Mouse (Mus musculus): Measurements from ENCODE around the gene Tada2a.
A peak's percentile ranks its signal among the peaks of the same experiment; 100 is the strongest.

The Tada2a gene

DNA sequence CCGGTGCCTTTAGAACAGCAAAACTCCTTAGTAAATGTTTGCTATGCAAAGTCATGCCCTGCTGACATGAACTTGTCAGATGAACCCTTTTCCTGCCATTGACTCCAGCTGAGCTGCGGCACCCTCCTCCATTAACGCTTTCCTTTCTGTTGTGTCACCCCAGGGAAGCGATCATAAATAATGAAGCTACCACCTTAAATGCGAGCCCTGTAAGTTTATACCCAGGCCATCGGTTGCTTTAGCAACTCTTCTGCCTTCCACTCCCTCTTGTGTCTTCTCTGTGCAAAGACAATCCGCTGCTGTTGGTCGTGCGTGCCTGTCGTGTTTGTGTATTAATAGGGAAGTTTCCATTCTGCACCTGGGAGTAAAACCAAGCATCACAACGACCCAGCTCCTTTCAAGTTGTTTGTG lies 63.3 kb downstream of the Tada2a start:
- no peak for DNase-seq (ENCODE audit: low spot score in 2 of 2)

DNA sequence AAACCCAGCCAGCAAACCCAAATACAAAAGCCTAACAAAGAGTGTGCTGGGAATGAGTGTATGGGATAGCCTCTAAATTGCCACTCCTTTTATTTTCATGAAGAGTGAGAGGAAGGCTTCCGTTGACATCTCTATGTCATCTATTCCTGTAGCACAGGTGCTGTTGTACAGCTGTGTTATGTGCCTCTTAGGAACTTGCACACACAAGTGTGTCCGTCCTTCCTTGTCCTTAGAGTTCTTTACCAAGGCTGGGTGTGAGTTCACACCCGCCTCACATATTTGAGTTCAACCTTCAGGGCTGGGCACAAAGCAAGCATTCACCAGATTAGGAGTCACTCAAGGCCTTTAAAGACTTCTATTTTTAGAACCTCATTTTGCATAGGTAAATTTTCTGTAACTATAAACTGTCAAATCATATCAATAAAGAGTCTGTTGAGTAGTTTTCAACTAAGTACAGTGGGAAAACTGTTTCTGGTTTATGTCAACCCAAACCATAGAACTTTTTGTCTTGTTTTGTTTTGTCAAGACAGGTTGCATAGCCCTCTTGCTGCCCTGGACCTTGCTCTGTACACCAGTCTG lies 65.7 kb downstream of the Tada2a start:
- no peak for DNase-seq (ENCODE audit: low spot score in 2 of 2)

DNA sequence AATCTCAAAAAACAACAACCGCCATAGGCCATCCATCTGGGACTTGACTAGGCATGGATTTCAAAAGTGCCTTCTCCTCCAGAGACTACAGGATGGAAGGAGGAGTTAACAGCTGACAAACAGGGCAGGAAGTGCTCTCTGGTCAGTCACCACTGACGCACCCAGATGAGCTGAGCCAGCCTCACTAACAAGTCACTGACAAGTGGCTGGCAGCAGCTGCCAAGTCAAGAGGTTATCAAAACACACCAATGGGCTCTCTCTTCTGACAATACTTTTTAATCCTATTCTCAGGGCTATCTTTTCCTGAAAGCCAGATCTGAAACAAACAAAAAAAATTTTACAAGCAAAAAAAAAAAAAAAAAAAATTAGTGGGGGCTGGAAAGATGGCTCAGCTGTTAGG lies 66.6 kb downstream of the Tada2a start:
- no peak for DNase-seq (ENCODE audit: low spot score in 2 of 2)

DNA sequence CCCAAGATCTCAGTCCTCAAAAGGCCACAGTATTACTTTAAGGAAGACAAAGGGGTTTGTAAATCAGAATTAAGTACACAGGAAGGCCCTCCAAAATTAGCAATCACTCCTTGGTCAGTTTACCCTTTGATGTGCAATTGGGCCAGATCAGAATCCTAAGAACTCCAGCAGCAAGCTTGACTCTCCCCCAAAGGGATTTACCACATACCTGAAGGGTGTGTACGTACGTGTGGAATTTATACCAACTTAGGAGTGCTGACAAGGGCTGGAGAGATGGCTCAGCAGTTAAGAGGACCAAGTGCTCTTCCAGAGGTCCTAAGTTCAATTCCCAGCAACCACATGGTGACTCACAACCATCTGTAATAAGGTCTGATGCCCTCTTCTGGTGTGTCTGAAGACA lies 67.5 kb downstream of the Tada2a start:
- DNase-seq (ENCODE audit: low spot score in 2 of 2) = no peak

DNA sequence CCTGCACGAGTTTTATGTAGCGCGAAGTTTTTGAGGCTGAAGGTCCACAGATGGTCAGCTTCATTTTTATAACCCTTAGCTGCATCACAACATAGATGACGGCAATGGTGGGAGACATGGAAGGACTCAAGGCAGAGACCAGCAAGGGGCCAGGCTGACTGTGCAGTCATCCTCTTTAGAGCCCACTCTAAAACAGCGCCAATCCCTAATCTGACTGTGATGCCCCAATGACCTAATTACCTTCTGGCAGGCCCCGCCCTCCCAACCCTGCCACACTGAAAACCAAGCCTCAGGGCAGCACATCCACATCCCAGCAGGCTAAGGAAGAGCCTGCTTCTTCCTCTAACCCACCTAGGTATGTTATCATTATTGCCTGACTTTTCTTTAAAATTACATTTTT lies 68.8 kb downstream of the Tada2a start:
- no peak for DNase-seq (ENCODE audit: low spot score in 2 of 2)

DNA sequence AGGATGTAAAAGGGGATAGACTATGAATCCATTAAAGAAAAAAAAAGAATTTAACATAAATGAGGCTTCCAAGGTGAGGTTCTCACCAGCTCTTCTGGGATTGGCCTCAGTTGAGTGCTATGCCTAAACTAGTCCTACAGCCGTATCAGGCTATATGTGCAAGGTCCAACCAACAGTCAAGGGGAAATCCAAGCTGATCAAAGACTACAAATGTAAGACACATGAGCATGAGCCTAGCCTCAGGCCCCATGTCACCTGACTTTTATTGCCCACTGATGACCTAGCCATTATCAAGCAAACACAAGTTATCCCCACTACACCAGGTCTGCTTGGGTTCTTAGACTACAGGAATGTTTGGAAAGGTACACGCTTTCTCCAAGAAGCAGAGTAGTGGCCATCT lies 69.6 kb downstream of the Tada2a start:
- no peak for DNase-seq (ENCODE audit: low spot score in 2 of 2)

DNA sequence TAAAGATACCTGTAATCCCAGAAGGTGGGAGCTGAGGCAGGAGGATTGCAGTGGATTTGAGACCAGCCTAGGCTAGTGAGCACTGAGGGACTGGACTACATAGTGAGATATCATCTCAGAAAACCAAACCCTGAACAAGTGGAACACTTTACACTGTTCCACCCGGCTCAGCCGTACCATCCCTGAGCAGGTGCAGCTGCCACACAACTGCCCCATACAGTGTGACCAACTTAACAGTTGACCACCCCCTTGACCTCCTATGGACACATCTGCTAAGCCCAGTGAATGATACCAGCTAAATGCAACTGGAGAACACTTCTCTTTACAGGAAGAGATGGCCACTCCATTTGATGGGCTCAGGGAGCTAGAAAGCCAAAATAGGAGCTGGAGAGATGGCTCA lies 72.0 kb downstream of the Tada2a start:
- no peak for DNase-seq (ENCODE audit: low spot score in 2 of 2)

DNA sequence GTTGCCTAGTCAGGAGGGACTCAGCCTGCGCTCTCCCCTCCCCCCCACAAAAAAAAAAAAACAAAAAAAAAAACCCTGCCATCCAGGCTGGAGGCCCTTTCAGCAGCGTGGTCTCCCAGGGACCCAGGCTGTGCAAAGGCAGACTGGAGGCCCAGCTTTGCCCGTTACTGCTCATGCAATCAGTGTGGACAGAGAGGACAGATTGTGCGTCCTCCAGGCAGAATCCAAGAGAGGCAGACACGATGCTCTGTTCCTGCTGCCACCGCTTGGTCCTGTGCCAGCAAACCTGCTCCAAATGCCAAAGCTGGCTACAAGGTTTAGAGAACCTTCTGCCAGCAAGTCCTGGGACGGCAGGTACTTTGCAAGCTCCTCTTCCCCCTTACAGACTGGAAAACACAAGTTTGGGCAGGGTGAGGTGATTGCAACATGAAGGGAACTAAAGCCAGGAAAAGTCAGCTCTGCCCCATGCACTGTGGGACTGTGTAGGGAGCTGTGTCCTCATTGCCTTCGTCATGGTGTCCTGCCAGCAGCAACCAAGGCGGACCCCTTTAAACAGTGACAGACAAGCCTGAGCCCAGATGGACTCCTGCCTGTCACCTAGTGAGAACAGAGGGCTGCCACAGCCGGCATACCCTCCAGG lies 75.8 kb downstream of the Tada2a start:
- DNase-seq (ENCODE audit: low spot score in 2 of 2) = peak in 1 of 2 experiments; percentile 83

DNA sequence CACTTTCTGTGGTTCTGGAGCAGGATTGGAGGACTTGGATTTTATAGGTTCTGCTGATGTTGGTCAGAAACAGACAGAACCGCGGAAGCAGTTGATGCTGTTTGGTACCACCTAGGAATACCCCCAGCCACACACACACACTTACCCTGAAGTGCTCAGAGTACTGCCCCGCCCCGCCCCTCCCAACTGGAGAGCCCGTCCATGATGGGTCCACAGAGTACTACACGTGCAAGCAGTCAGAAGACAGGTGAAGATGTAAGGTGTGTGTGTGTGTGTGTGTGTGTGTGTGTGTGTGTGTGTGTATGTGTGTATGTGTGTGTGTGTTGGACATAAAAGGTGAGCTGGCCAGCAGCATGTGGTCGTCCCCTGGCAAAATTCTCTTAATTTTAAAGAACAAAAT lies 76.3 kb downstream of the Tada2a start:
- no peak for DNase-seq (ENCODE audit: low spot score in 2 of 2)

DNA sequence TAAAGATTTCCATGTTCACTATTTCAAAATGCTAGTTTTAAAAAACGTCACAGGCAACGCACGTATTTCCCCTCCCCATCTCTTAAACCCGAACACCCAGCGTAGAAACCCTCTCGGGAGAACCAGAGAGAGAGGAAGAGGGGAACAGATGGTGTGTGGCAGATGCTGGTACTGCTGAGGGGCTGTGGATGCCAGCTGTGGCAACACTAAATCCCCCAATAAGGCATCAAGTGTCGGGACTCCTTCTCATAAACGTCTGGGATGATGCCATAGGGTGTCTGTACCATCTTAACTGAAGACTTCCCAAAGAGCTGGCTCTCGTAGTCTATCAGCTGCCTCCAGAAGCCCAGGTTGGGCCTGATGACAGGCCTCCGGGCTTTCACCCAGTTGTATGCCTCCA lies 81.0 kb downstream of the Tada2a start:
- no peak for DNase-seq (ENCODE audit: low spot score in 2 of 2)

DNA sequence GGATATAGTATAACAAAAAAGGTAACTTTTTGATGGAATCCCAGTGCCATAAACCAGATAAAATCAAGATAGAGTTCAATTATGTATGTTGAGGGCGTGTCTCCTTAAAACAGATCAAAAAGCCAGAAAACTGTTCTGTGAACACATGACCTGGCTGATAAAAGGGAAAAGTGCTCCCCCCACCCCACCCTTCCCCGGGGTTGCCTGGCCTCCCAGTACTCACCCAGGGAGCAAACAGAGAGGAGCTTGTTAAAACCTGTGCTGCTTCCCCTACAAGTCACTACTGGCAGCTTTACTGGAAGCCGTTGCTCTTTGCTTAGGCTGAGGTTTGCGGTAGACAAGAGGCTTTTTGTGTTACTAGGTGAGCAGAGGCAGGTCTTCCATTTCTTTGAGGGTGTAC lies 82.1 kb downstream of the Tada2a start:
- DNase-seq (ENCODE audit: low spot score in 2 of 2) = no peak

DNA sequence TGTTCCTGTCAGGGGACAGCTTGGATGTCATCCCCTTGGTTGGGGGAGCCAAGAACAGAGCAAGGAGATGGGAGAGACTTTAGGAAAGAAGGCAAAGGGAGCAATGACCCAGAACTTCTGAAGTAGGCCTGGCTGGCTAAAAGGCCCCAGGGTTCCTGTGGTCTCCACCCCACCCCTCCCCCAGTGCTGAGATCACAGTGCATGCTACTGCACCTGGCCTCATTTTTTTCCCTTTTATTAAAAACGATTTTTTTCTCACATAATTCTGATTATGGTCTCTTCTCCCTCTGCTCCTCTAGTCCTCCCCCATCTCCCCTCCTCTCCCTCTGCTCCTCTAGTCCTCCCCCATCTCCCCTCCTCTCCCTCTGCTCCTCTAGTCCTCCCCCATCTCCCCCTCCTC lies 84.4 kb downstream of the Tada2a start:
- no peak for DNase-seq (ENCODE audit: low spot score in 2 of 2)

DNA sequence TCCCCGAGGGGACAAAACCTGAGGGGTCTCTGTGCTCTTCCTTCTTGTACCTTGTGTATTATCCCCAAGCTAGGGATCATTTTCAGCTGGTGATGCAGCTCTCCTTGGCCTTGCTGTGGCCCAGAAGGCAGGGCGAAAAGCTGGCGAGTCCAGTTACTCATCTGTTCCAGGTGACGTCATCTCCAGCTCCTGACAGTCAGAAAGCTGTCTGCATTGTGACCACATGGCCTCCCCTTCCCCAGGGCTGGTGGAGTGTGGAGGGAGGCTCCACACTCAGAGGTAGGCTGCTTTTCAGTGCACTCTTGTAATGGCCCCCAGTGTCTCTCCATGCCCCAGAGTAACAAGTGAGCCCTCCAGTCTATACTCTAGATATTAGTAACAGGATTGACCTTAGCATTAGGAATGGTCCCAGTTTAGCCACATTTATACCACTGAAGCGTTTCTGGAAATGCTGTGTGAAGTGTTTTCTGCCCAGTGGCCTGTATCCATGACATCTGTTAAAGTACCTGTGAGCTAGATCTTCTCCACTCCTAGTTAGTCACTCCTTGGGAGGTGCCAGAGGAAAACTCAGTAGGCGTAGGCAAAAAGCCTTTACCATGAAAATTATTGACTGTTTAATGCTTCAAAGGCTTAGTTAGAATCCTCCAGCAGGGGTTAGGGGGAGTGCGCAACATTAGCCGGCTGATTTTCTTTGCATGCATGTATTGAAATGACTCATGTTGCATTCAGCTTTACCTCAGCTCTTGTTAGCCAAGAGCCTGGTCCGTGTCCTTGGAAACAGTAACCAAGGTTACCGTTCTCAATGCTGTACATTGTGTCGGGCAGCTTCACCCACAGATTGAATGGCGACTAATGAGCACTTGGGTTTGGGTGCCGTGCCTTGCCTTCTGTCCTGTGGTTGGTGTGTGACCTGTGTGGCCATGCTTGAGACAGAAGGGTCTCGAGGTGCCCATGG lies 86.3 kb downstream of the Tada2a start:
- DNase-seq (ENCODE audit: low spot score in 2 of 2) = peak in 1 of 2 experiments; percentile 47

DNA sequence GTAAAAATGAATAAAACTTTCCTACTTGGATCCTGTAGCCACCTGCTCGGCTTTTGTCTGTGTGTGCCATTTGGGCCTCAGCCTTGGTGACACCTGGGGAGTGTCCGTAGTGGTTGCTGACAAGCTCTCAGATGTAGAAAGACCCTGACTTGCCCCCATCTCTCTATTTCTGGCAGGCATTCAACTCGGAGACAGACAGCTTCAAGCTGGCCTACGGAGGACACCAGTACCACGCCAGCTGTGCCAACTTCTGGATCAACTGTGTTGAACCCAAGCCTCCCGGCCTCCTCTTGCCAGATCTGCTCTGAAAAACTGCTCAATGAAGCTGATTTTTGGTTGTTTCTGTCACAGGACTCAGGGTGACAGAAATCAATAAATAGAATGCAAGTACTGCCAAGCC lies 88.8 kb downstream of the Tada2a start:
- no peak for DNase-seq (ENCODE audit: low spot score in 2 of 2)

DNA sequence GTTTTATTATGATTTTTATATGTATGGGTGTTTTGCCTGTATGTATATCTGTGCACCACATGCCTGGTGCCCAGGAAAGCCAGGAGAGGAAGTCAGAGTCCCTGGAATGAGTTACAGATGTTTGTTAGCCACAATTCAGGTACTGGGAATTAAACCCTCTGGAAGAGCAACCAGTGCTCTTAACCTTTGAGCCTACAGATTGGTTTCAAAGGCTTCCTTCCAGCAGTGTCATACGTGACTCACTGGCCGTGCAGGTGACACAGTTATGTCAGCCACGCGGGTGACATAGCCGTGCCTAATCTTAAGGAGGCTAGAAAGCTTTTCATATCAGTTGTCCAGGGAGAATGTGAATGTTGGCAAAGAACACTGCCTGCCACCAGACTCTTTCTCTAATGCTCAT lies 95.7 kb downstream of the Tada2a start:
- DNase-seq (ENCODE audit: low spot score in 2 of 2) = no peak

DNA sequence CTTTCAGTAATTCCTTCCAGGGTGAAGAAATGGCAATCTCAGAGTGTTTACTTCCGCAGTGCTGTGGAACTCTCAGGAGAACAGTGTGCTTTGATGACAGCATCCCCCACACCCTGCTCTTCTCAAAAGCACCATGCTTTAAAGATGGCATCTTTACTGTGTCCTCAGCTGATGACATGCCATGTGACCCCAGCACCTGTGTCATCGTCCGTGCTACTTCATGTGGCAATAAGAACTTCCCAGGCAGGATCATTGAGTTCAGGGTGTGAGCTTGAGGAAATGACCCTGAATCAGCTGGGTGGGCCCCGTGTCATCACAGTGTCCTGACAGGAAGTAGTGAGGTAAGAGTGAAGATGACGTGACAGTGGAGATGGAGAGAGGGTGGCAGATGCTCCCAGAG lies 96.8 kb downstream of the Tada2a start:
- no peak for DNase-seq (ENCODE audit: low spot score in 2 of 2)

DNA sequence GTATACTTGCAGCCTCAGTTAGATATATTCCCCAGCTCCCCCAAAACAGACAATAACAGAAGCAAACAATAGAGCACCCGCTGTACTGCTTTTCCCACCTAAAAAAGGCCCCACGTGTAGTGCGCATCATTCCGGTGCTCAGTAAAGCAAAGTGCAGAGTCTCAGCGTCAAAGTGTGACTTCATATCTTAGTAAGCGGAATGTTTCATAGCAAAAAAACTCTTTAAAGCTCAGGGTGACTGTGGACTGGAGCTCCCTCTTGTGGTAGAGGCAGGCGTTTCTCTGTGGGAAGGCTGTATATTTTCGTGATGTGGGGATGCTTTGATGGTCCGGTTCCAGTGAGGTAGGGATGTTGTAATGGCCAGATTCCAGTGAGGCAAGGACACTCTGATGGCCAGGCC lies 97.4 kb downstream of the Tada2a start:
- DNase-seq (ENCODE audit: low spot score in 2 of 2) = peak in 1 of 2 experiments; percentile 38

All from cerebellum, postnatal 4 days (tissue).